Mouse (Mus musculus) CH12.LX (cell line): ENCODE measurements around the gene Ercc6l2. TPM values are rescaled to one million over a fixed set of nuclear protein-coding genes. Genes with fewer than 3 reads are reported as not detected.

Experiments
- DNase-seq: peaks from one replicate; pipeline ENCODE4 v3.0.0-alpha.2; 2013; ENCODE audit errors: extremely low read depth
- H3K27ac ChIP-seq: 2 replicates; pipeline ENCODE4 v1.5.1; 2012; ENCODE audit warnings: low read depth, mild to moderate bottlenecking, control low read depth, moderate library complexity; ENCODE audit not compliant: insufficient read depth
- H3K27me3 ChIP-seq: replicated peaks from 2 replicates; pipeline ENCODE3; 2012; ENCODE audit warnings: inconsistent platforms
- H3K36me3 ChIP-seq, 2 experiments: replicated peaks in 1 of 2; 2 replicates each; pipeline versions ENCODE3 to v1.6.1; 2012; ENCODE audit warnings: inconsistent platforms in 1 of 2, low read length in 1 of 2, mild to moderate bottlenecking in 1 of 2, mixed read lengths in 1 of 2, moderate library complexity in 1 of 2; ENCODE audit not compliant: control insufficient read depth in 1 of 2, insufficient read depth in 1 of 2
- H3K4me1 ChIP-seq, 2 experiments: 2 replicates each; pipeline ENCODE4 v1.6.1; 2012; ENCODE audit warnings: inconsistent platforms in 1 of 2, moderate library complexity in 1 of 2; ENCODE audit not compliant: insufficient read depth in 2 of 2, control insufficient read depth in 1 of 2
- H3K4me2 ChIP-seq: 2 replicates; pipeline ENCODE4 v1.6.1; 2012; ENCODE audit warnings: low read depth, mild to moderate bottlenecking, control low read depth; ENCODE audit not compliant: poor library complexity, insufficient read depth, severe bottlenecking
- H3K4me3 ChIP-seq, 3 experiments: fragments of 150-350 bp in 1 of 3; sonication (generic) in 1 of 3; replicated peaks in 1 of 3; 2 replicates each; pipeline versions ENCODE3 to v1.5.1; 2011 to 2012; ENCODE audit warnings: low read depth in 2 of 3, low read length in 2 of 3, mild to moderate bottlenecking in 2 of 3, moderate library complexity in 2 of 3, control low read depth in 1 of 3, improper control_type of control experiment in 1 of 3, inconsistent platforms in 1 of 3, mixed read lengths in 1 of 3; ENCODE audit not compliant: poor library complexity in 1 of 3
- H3K79me2 ChIP-seq: replicated peaks from 2 replicates; pipeline ENCODE4 v1.6.1; 2012; ENCODE audit warnings: mild to moderate bottlenecking, moderate library complexity; ENCODE audit not compliant: control insufficient read depth, poor library complexity, insufficient read depth, severe bottlenecking; ENCODE audit errors: extremely low read depth
- H3K9ac ChIP-seq: 2 replicates; pipeline ENCODE4 v1.6.1; 2012; ENCODE audit warnings: low read depth, mild to moderate bottlenecking, control low read depth, moderate library complexity; ENCODE audit not compliant: insufficient read depth
- H3K9me3 ChIP-seq: replicated peaks from 2 replicates; pipeline ENCODE3; 2012; ENCODE audit warnings: low read length, inconsistent platforms, mixed read lengths
- CHD1 ChIP-seq: IDR thresholded peaks from 2 replicates; pipeline ENCODE4 v1.6.1; 2012; ENCODE audit warnings: low read depth, low read length, improper control_type of control experiment, inconsistent platforms
- CHD2 ChIP-seq: IDR thresholded peaks from 2 replicates; pipeline ENCODE4 v1.6.1; 2011; ENCODE audit warnings: low read length, improper control_type of control experiment
- GABPA ChIP-seq: IDR thresholded peaks from 2 replicates; pipeline ENCODE4 v1.6.1; 2012; ENCODE audit warnings: low read depth, low read length, improper control_type of control experiment, inconsistent platforms; ENCODE audit not compliant: insufficient replicate concordance
- IRF4 ChIP-seq: IDR thresholded peaks from 2 replicates; pipeline ENCODE4 v1.6.1; 2014; ENCODE audit warnings: low read depth, mild to moderate bottlenecking, inconsistent platforms, low read length, improper control_type of control experiment
- JUN ChIP-seq: IDR thresholded peaks from 2 replicates; pipeline ENCODE4 v1.6.1; 2011; ENCODE audit warnings: low read depth, mild to moderate bottlenecking, low read length, improper control_type of control experiment, moderate library complexity; ENCODE audit not compliant: insufficient read depth
- JUND ChIP-seq: conservative IDR thresholded peaks from 2 replicates; pipeline ENCODE4 v1.6.1; 2011; ENCODE audit warnings: low read depth, low read length, improper control_type of control experiment
- MEF2A ChIP-seq: IDR thresholded peaks from 2 replicates; pipeline ENCODE4 v1.6.1; 2014; ENCODE audit warnings: low read depth, mild to moderate bottlenecking, inconsistent platforms, low read length, improper control_type of control experiment, borderline replicate concordance
- NELFE ChIP-seq: IDR thresholded peaks from 2 replicates; pipeline ENCODE4 v1.6.1; 2011; ENCODE audit warnings: low read depth, low read length, improper control_type of control experiment
- NRF1 ChIP-seq: IDR thresholded peaks from 2 replicates; pipeline ENCODE4 v1.6.1; 2014; ENCODE audit warnings: low read depth, mild to moderate bottlenecking, inconsistent platforms, low read length, improper control_type of control experiment, moderate library complexity
- POLR2A ChIP-seq: IDR thresholded peaks from 2 replicates; pipeline ENCODE4 v1.6.1; 2011; ENCODE audit warnings: low read depth, mild to moderate bottlenecking, improper control_type of control experiment, low read length
- RAD21 ChIP-seq: IDR thresholded peaks from 2 replicates; pipeline ENCODE4 v1.6.1; 2011; ENCODE audit warnings: low read depth, mild to moderate bottlenecking, low read length, improper control_type of control experiment, moderate library complexity
- SIN3A ChIP-seq: IDR thresholded peaks from 2 replicates; pipeline ENCODE4 v1.6.1; 2012; ENCODE audit warnings: low read length, improper control_type of control experiment, inconsistent platforms
- TBP ChIP-seq: conservative IDR thresholded peaks from 2 replicates; pipeline ENCODE4 v1.6.1; 2011; ENCODE audit warnings: low read depth, low read length, improper control_type of control experiment
- TCF12 ChIP-seq: IDR thresholded peaks from 2 replicates; pipeline ENCODE4 v1.6.1; 2014; ENCODE audit warnings: low read depth, mild to moderate bottlenecking, inconsistent platforms, low read length, improper control_type of control experiment
- USF1 ChIP-seq: IDR thresholded peaks from 2 replicates; pipeline ENCODE4 v1.6.1; 2014; ENCODE audit warnings: low read depth, mild to moderate bottlenecking, inconsistent platforms, low read length, improper control_type of control experiment
- USF2 ChIP-seq: conservative IDR thresholded peaks from 2 replicates; pipeline ENCODE4 v1.6.1; 2011; ENCODE audit warnings: low read depth, low read length, improper control_type of control experiment
- ZKSCAN1 ChIP-seq: IDR thresholded peaks from 2 replicates; pipeline ENCODE4 v1.6.1; 2012; ENCODE audit warnings: low read depth, inconsistent platforms, low read length, improper control_type of control experiment, borderline replicate concordance
- ZNF384 ChIP-seq: IDR thresholded peaks from 2 replicates; pipeline ENCODE4 v1.6.1; 2012; ENCODE audit warnings: low read depth, low read length, improper control_type of control experiment, inconsistent platforms
- dilution Hi-C: fragments of 300-500 bp; cut with MboI; formaldehyde crosslinking; loops from 2 replicates; pipeline ENCODE4 v1.14.3; 2020; ENCODE audit warnings: low sequenced_read_pairs; ENCODE audit not compliant: extremely low pct_unique_long_range_greater_than_20kb, extremely low pct_ligation_motif_present
- in situ Hi-C: fragments of 300-500 bp; cut with MboI; formaldehyde crosslinking; loops from 3 replicates; pipeline ENCODE4 v1.14.3; 2019; ENCODE audit warnings: low sequenced_read_pairs, low pct_ligation_motif_present, low pct_unique_long_range_greater_than_20kb, mixed read lengths
- polyA plus RNA-seq: library from polyadenylated mRNA; unstranded; fragments of >175 nt; gene quantifications from 2 replicates; pipeline ENCODE4 v1.2.1, GENCODE M21; 2012; ENCODE audit warnings: low read depth; ENCODE audit not compliant: insufficient read length
- total RNA-seq, 2 experiments: library from RNA; depleted of rRNA; stranded (reverse); fragments of 300-350 nt in 1 of 2; fragments of >200 nt in 1 of 2; gene quantifications; 2 replicates each; pipeline ENCODE4 v1.2.3; 2012 to 2014

The Ercc6l2 gene
- total and polyA plus RNA-seq, 3 experiments, result 44.3 to 97.0 (median 62.5) TPM

- Histone ChIP-seq H3K4me3 (no peak overlapping the region), H3K27me3 (no peaks in the 10 kb centered on the region), H3K4me2 (no peak overlapping the region), H3K4me1 (no peaks in the 10 kb centered on the region), H3K9ac (no peak overlapping the region), H3K79me2 (no peaks in the 10 kb centered on the region), H3K36me3 (peaks cover 39 to 66% of the 10 kb centered on the region in 2 experiments), H3K9me3 (no peaks in the 10 kb centered on the region), H3K27ac (no peak overlapping the region)
- in situ Hi-C loops (no loop called here), dilution Hi-C loops (no loop called here)
- no peak for TF ChIP-seq ZKSCAN1
- no peak for TF ChIP-seq CHD2
- TF ChIP-seq JUN, result no peak
- no peak for TF ChIP-seq SIN3A
- no peak for TF ChIP-seq IRF4
- TF ChIP-seq JUND, result no peak
- no peak for TF ChIP-seq USF1
- TF ChIP-seq GABPA, result no peak
- no peak for TF ChIP-seq NRF1
- TF ChIP-seq NELFE, result no peak
- TF ChIP-seq MEF2A, result no peak
- TF ChIP-seq TBP, result no peak
- no peak for TF ChIP-seq CHD1
- no peak for TF ChIP-seq POLR2A
- no peak for DNase-seq
Observed at GRCm38 (mm10) chr13:63901714-63902597, 86.9 kb downstream of the Ercc6l2 start.

- Histone ChIP-seq H3K36me3 (peaks cover 13 to 32% of the 10 kb centered on the region in 2 experiments), H3K4me1 (no peaks in the 10 kb centered on the region), H3K9ac (no peak overlapping the region), H3K9me3 (no peaks in the 10 kb centered on the region), H3K4me2 (no peak overlapping the region), H3K27me3 (no peaks in the 10 kb centered on the region), H3K79me2 (no peaks in the 10 kb centered on the region), H3K4me3 (no peak overlapping the region), H3K27ac (no peak overlapping the region)
- no peak for TF ChIP-seq ZNF384
- no peak for TF ChIP-seq RAD21
- no peak for TF ChIP-seq USF2
- no peak for TF ChIP-seq TCF12
- no peak for TF ChIP-seq IRF4
- TF ChIP-seq JUND, result no peak
- no peak for DNase-seq
- dilution Hi-C loops (no loop called here), in situ Hi-C loops (no loop called here)
Observed at GRCm38 (mm10) chr13:63906516-63906915, 91.5 kb downstream of the Ercc6l2 start.
